Mouse (Mus musculus) CH12.LX (cell line): ENCODE data around the gene Pigg. TPM values are rescaled to one million over a fixed set of nuclear protein-coding genes. Genes with fewer than 3 reads are reported as not detected.

Experiments used
- DNase-seq: peaks from one replicate; pipeline ENCODE4 v3.0.0-alpha.2; 2013; ENCODE audit errors: extremely low read depth
- H3K27ac ChIP-seq: 2 replicates; pipeline ENCODE4 v1.5.1; 2012; ENCODE audit warnings: low read depth, mild to moderate bottlenecking, control low read depth, moderate library complexity; ENCODE audit not compliant: insufficient read depth
- H3K27me3 ChIP-seq: replicated peaks from 2 replicates; pipeline ENCODE3; 2012; ENCODE audit warnings: inconsistent platforms
- H3K36me3 ChIP-seq, 2 experiments: replicated peaks in 1 of 2; 2 replicates each; pipeline versions ENCODE3 to v1.6.1; 2012; ENCODE audit warnings: inconsistent platforms in 1 of 2, low read length in 1 of 2, mild to moderate bottlenecking in 1 of 2, mixed read lengths in 1 of 2, moderate library complexity in 1 of 2; ENCODE audit not compliant: control insufficient read depth in 1 of 2, insufficient read depth in 1 of 2
- H3K4me1 ChIP-seq, 2 experiments: 2 replicates each; pipeline ENCODE4 v1.6.1; 2012; ENCODE audit warnings: inconsistent platforms in 1 of 2, moderate library complexity in 1 of 2; ENCODE audit not compliant: insufficient read depth in 2 of 2, control insufficient read depth in 1 of 2
- H3K4me2 ChIP-seq: 2 replicates; pipeline ENCODE4 v1.6.1; 2012; ENCODE audit warnings: low read depth, mild to moderate bottlenecking, control low read depth; ENCODE audit not compliant: poor library complexity, insufficient read depth, severe bottlenecking
- H3K4me3 ChIP-seq, 3 experiments: fragments of 150-350 bp in 1 of 3; sonication (generic) in 1 of 3; replicated peaks in 1 of 3; 2 replicates each; pipeline versions ENCODE3 to v1.5.1; 2011 to 2012; ENCODE audit warnings: low read depth in 2 of 3, low read length in 2 of 3, mild to moderate bottlenecking in 2 of 3, moderate library complexity in 2 of 3, control low read depth in 1 of 3, improper control_type of control experiment in 1 of 3, inconsistent platforms in 1 of 3, mixed read lengths in 1 of 3; ENCODE audit not compliant: poor library complexity in 1 of 3
- H3K79me2 ChIP-seq: replicated peaks from 2 replicates; pipeline ENCODE4 v1.6.1; 2012; ENCODE audit warnings: mild to moderate bottlenecking, moderate library complexity; ENCODE audit not compliant: control insufficient read depth, poor library complexity, insufficient read depth, severe bottlenecking; ENCODE audit errors: extremely low read depth
- H3K9ac ChIP-seq: 2 replicates; pipeline ENCODE4 v1.6.1; 2012; ENCODE audit warnings: low read depth, mild to moderate bottlenecking, control low read depth, moderate library complexity; ENCODE audit not compliant: insufficient read depth
- H3K9me3 ChIP-seq: replicated peaks from 2 replicates; pipeline ENCODE3; 2012; ENCODE audit warnings: low read length, inconsistent platforms, mixed read lengths
- BHLHE40 ChIP-seq: IDR thresholded peaks from 2 replicates; pipeline ENCODE4 v1.6.1; 2011; ENCODE audit warnings: mild to moderate bottlenecking, low read depth, low read length, improper control_type of control experiment
- CHD1 ChIP-seq: IDR thresholded peaks from 2 replicates; pipeline ENCODE4 v1.6.1; 2012; ENCODE audit warnings: low read depth, low read length, improper control_type of control experiment, inconsistent platforms
- CHD2 ChIP-seq: IDR thresholded peaks from 2 replicates; pipeline ENCODE4 v1.6.1; 2011; ENCODE audit warnings: low read length, improper control_type of control experiment
- CTCF ChIP-seq, 2 experiments: IDR thresholded peaks in 1 of 2; conservative IDR thresholded peaks in 1 of 2; 2 replicates each; pipeline ENCODE4 v1.5.1; 2011 to 2012; ENCODE audit warnings: low read depth in 2 of 2, low read length in 2 of 2, improper control_type of control experiment in 1 of 2, inconsistent platforms in 1 of 2, mild to moderate bottlenecking in 1 of 2, moderate library complexity in 1 of 2
- E2F4 ChIP-seq: IDR thresholded peaks from 2 replicates; pipeline ENCODE4 v1.6.1; 2011; ENCODE audit warnings: low read depth, low read length, improper control_type of control experiment; ENCODE audit not compliant: insufficient replicate concordance
- ELF1 ChIP-seq: IDR thresholded peaks from 2 replicates; pipeline ENCODE4 v1.6.1; 2014; ENCODE audit warnings: low read depth, mild to moderate bottlenecking, inconsistent platforms, low read length, improper control_type of control experiment
- EP300 ChIP-seq: IDR thresholded peaks from 2 replicates; pipeline ENCODE4 v1.6.1; 2011; ENCODE audit warnings: low read length, improper control_type of control experiment
- GABPA ChIP-seq: IDR thresholded peaks from 2 replicates; pipeline ENCODE4 v1.6.1; 2012; ENCODE audit warnings: low read depth, low read length, improper control_type of control experiment, inconsistent platforms; ENCODE audit not compliant: insufficient replicate concordance
- IRF4 ChIP-seq: IDR thresholded peaks from 2 replicates; pipeline ENCODE4 v1.6.1; 2014; ENCODE audit warnings: low read depth, mild to moderate bottlenecking, inconsistent platforms, low read length, improper control_type of control experiment
- JUND ChIP-seq: conservative IDR thresholded peaks from 2 replicates; pipeline ENCODE4 v1.6.1; 2011; ENCODE audit warnings: low read depth, low read length, improper control_type of control experiment
- KAT2A ChIP-seq: IDR thresholded peaks from 2 replicates; pipeline ENCODE4 v1.6.1; 2012; ENCODE audit warnings: low read length, improper control_type of control experiment, inconsistent platforms; ENCODE audit not compliant: insufficient replicate concordance
- MAFK ChIP-seq: IDR thresholded peaks from 2 replicates; pipeline ENCODE4 v1.6.1; 2011; ENCODE audit warnings: low read length, improper control_type of control experiment; ENCODE audit not compliant: insufficient replicate concordance
- MAX ChIP-seq: IDR thresholded peaks from 2 replicates; pipeline ENCODE4 v1.6.1; 2011; ENCODE audit warnings: low read length, improper control_type of control experiment
- MAZ ChIP-seq: IDR thresholded peaks from 2 replicates; pipeline ENCODE4 v1.6.1; 2012; ENCODE audit warnings: low read depth, mild to moderate bottlenecking, inconsistent platforms, low read length, improper control_type of control experiment, moderate library complexity
- MEF2A ChIP-seq: IDR thresholded peaks from 2 replicates; pipeline ENCODE4 v1.6.1; 2014; ENCODE audit warnings: low read depth, mild to moderate bottlenecking, inconsistent platforms, low read length, improper control_type of control experiment, borderline replicate concordance
- MXI1 ChIP-seq: IDR thresholded peaks from 2 replicates; pipeline ENCODE4 v1.6.1; 2011; ENCODE audit warnings: mild to moderate bottlenecking, low read depth, low read length, improper control_type of control experiment
- NELFE ChIP-seq: IDR thresholded peaks from 2 replicates; pipeline ENCODE4 v1.6.1; 2011; ENCODE audit warnings: low read depth, low read length, improper control_type of control experiment
- PAX5 ChIP-seq: IDR thresholded peaks from 2 replicates; pipeline ENCODE4 v1.6.1; 2012; ENCODE audit warnings: low read length, inconsistent platforms, mixed read lengths
- POLR2A ChIP-seq: IDR thresholded peaks from 2 replicates; pipeline ENCODE4 v1.6.1; 2011; ENCODE audit warnings: low read depth, mild to moderate bottlenecking, improper control_type of control experiment, low read length
- SMC3 ChIP-seq: IDR thresholded peaks from 2 replicates; pipeline ENCODE4 v1.6.1; 2011; ENCODE audit warnings: low read depth, low read length, improper control_type of control experiment
- TBP ChIP-seq: conservative IDR thresholded peaks from 2 replicates; pipeline ENCODE4 v1.6.1; 2011; ENCODE audit warnings: low read depth, low read length, improper control_type of control experiment
- TCF12 ChIP-seq: IDR thresholded peaks from 2 replicates; pipeline ENCODE4 v1.6.1; 2014; ENCODE audit warnings: low read depth, mild to moderate bottlenecking, inconsistent platforms, low read length, improper control_type of control experiment
- USF1 ChIP-seq: IDR thresholded peaks from 2 replicates; pipeline ENCODE4 v1.6.1; 2014; ENCODE audit warnings: low read depth, mild to moderate bottlenecking, inconsistent platforms, low read length, improper control_type of control experiment
- USF2 ChIP-seq: conservative IDR thresholded peaks from 2 replicates; pipeline ENCODE4 v1.6.1; 2011; ENCODE audit warnings: low read depth, low read length, improper control_type of control experiment
- ZC3H11A ChIP-seq: IDR thresholded peaks from 2 replicates; pipeline ENCODE4 v1.6.1; 2012; ENCODE audit warnings: low read depth, mild to moderate bottlenecking, inconsistent platforms, low read length, improper control_type of control experiment
- ZKSCAN1 ChIP-seq: IDR thresholded peaks from 2 replicates; pipeline ENCODE4 v1.6.1; 2012; ENCODE audit warnings: low read depth, inconsistent platforms, low read length, improper control_type of control experiment, borderline replicate concordance
- ZNF384 ChIP-seq: IDR thresholded peaks from 2 replicates; pipeline ENCODE4 v1.6.1; 2012; ENCODE audit warnings: low read depth, low read length, improper control_type of control experiment, inconsistent platforms
- dilution Hi-C: fragments of 300-500 bp; cut with MboI; formaldehyde crosslinking; loops from 2 replicates; pipeline ENCODE4 v1.14.3; 2020; ENCODE audit warnings: low sequenced_read_pairs; ENCODE audit not compliant: extremely low pct_unique_long_range_greater_than_20kb, extremely low pct_ligation_motif_present
- in situ Hi-C: fragments of 300-500 bp; cut with MboI; formaldehyde crosslinking; loops from 3 replicates; pipeline ENCODE4 v1.14.3; 2019; ENCODE audit warnings: low sequenced_read_pairs, low pct_ligation_motif_present, low pct_unique_long_range_greater_than_20kb, mixed read lengths
- polyA plus RNA-seq: library from polyadenylated mRNA; unstranded; fragments of >175 nt; gene quantifications from 2 replicates; pipeline ENCODE4 v1.2.1, GENCODE M21; 2012; ENCODE audit warnings: low read depth; ENCODE audit not compliant: insufficient read length
- total RNA-seq, 2 experiments: library from RNA; depleted of rRNA; stranded (reverse); fragments of 300-350 nt in 1 of 2; fragments of >200 nt in 1 of 2; gene quantifications; 2 replicates each; pipeline ENCODE4 v1.2.3; 2012 to 2014

Gene Pigg
- total and polyA plus RNA-seq, 3 experiments, result 6.4 to 9.8 (median 9.7) TPM

DNA sequence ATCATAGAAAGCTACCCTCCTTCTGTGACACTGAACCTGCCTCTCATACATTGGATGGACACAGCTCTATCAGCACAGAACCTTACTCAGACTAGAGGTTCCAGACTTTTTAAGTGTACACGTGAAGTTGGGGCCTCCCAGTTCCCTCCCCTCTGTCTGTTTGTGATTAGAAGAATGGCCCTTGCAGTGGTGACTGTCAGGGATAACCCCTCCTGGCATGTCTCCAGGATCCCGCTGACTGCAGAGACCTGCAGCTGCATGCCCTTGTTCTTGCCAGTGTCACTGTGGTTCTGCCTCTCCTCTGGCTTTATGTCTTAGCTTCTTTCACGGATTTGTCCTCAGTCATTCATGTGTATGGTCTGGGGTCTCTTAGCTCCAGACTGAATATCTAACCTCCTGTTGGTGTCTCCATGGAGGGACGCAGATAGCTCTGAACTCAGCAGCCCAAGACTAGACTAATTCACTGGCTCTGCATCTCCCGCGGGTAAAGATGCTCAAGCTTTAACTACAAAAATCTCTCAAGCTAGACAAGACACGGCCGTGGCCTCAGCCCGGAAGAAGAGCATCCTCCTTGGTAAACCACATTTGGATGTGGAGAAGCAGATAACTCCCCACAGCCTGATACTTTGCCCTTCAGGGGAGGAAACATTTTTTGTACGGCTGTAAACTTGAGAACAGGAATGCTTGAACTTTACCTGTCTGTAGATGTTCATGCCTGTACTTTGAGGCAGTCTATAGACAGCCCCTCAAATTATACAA lies 33.1 kb downstream of the Pigg start:
- H3K9me3 ChIP-seq, result no peaks in the 10 kb centered on the region
- no peak overlapping the region for H3K4me3 ChIP-seq
- no peak overlapping the region for H3K27ac ChIP-seq
- H3K27me3 ChIP-seq, result no peaks in the 10 kb centered on the region
- no peak overlapping the region for H3K9ac ChIP-seq
- H3K4me2 ChIP-seq, result no peak overlapping the region
- no peak for DNase-seq
- no peaks in the 10 kb centered on the region for H3K79me2 ChIP-seq
- dilution Hi-C loops, result no loop called here
- H3K4me1 ChIP-seq, result no peaks in the 10 kb centered on the region
- in situ Hi-C loops, result no loop called here
- TF ChIP-seq EP300, result no peak
- TF ChIP-seq MAX, result no peak
- no peak for TF ChIP-seq KAT2A
- no peak for TF ChIP-seq MAFK
- no peak for TF ChIP-seq USF2
- TF ChIP-seq GABPA, result no peak
- no peak for TF ChIP-seq JUND
- no peak for TF ChIP-seq CHD1
- no peak for TF ChIP-seq IRF4
- TF ChIP-seq BHLHE40, result no peak
- TF ChIP-seq ZC3H11A, result no peak
- no peak for TF ChIP-seq MEF2A
- no peak for TF ChIP-seq E2F4
- TF ChIP-seq USF1, result no peak
- TF ChIP-seq NELFE, result no peak
- no peak for TF ChIP-seq TCF12
- TF ChIP-seq ELF1, result no peak
- no peak for TF ChIP-seq CHD2
- H3K36me3 ChIP-seq, result peaks cover 46 to 74% of the 10 kb centered on the region in 2 experiments

GRCm38 (mm10) chr5:108347843-108348242 lies 35.4 kb downstream of the Pigg start:
- no peaks in the 10 kb centered on the region for H3K79me2 ChIP-seq
- no peak overlapping the region for H3K27ac ChIP-seq
- H3K4me2 ChIP-seq, result no peak overlapping the region
- no peak overlapping the region for H3K9ac ChIP-seq
- no peak overlapping the region for H3K4me3 ChIP-seq
- H3K36me3 ChIP-seq, result peaks cover 38 to 70% of the 10 kb centered on the region in 2 experiments
- in situ Hi-C loops, result no loop called here
- dilution Hi-C loops, result no loop called here
- no peaks in the 10 kb centered on the region for H3K9me3 ChIP-seq
- H3K4me1 ChIP-seq, result no peaks in the 10 kb centered on the region
- peak; percentile 12 for DNase-seq
- TF ChIP-seq ELF1 (no peak), CTCF (conservative IDR thresholded peaks at IDR 0.05 in 1 of 2, IDR thresholded peaks at IDR 0.05 in 1 of 2; ENCODE audit: low read depth in 2 of 2, low read length in 2 of 2) (no peak), PAX5 (no peak), ZKSCAN1 (no peak), NELFE (no peak), MXI1 (no peak), SMC3 (no peak), IRF4 (no peak), MAZ (no peak), TBP (no peak), ZNF384 (no peak), JUND (no peak), POLR2A (no peak)
- H3K27me3 ChIP-seq, result no peaks in the 10 kb centered on the region
